Mouse (Mus musculus) MEL (cell line): ENCODE results near the gene Ctu2. TPM values are rescaled to one million over a fixed set of nuclear protein-coding genes. Genes with fewer than 3 reads are reported as not detected.

Source experiments
- DNase-seq: peaks from one replicate; pipeline ENCODE4 v3.0.0; 2011; ENCODE audit warnings: low read depth, low spot score
- H3K27ac ChIP-seq: 2 replicates; pipeline ENCODE4 v1.5.1; 2012; ENCODE audit warnings: low read depth, mild to moderate bottlenecking, control low read depth, low read length, moderate library complexity; ENCODE audit not compliant: control insufficient read depth
- H3K27me3 ChIP-seq, 2 experiments: fragments of 150-350 bp in 1 of 2; sonication (generic) in 1 of 2; 2 replicates each; pipeline ENCODE4 v1.6.1; 2012; ENCODE audit warnings: low read length in 2 of 2, mild to moderate bottlenecking in 2 of 2, improper control_type of control experiment in 1 of 2, moderate library complexity in 1 of 2; ENCODE audit not compliant: insufficient read depth in 2 of 2, control insufficient read depth in 1 of 2
- H3K36me3 ChIP-seq, 2 experiments: 2 replicates each; pipeline ENCODE4 v1.6.1; 2012 to 2014; ENCODE audit warnings: low read length in 2 of 2, improper control_type of control experiment in 1 of 2, inconsistent platforms in 1 of 2, mild to moderate bottlenecking in 1 of 2; ENCODE audit not compliant: insufficient read depth in 2 of 2, control insufficient read depth in 1 of 2
- H3K4me1 ChIP-seq, 2 experiments: fragments of 150-350 bp in 1 of 2; sonication (generic) in 1 of 2; 2 replicates each; pipeline ENCODE4 v1.6.1; 2012; ENCODE audit warnings: low read length in 2 of 2, improper control_type of control experiment in 1 of 2, mild to moderate bottlenecking in 1 of 2; ENCODE audit not compliant: insufficient read depth in 2 of 2, control insufficient read depth in 1 of 2
- H3K4me3 ChIP-seq, 2 experiments: fragments of 150-350 bp in 1 of 2; sonication (generic) in 1 of 2; 2 replicates each; pipeline ENCODE4 v1.5.1; 2012; ENCODE audit warnings: low read depth in 2 of 2, low read length in 2 of 2, mild to moderate bottlenecking in 2 of 2, moderate library complexity in 2 of 2, control low read depth in 1 of 2, improper control_type of control experiment in 1 of 2; ENCODE audit not compliant: control insufficient read depth in 1 of 2, insufficient read depth in 1 of 2
- H3K79me2 ChIP-seq: 2 replicates; pipeline ENCODE4 v1.6.1; 2012; ENCODE audit warnings: mild to moderate bottlenecking, low read length, moderate library complexity; ENCODE audit not compliant: control insufficient read depth, poor library complexity, insufficient read depth
- H3K9ac ChIP-seq: 2 replicates; pipeline ENCODE4 v1.6.1; 2012; ENCODE audit warnings: low read depth, mild to moderate bottlenecking, control low read depth, low read length, moderate library complexity; ENCODE audit not compliant: control insufficient read depth, poor library complexity, severe bottlenecking
- H3K9me3 ChIP-seq: fragments of 150-350 bp; sonication (generic); replicated peaks from 2 replicates; pipeline ENCODE4 v1.6.1; 2012; ENCODE audit warnings: mild to moderate bottlenecking, low read length, improper control_type of control experiment, moderate library complexity; ENCODE audit not compliant: insufficient read depth
- CHD2 ChIP-seq: IDR thresholded peaks from 2 replicates; pipeline ENCODE4 v1.6.1; 2011; ENCODE audit warnings: low read length, improper control_type of control experiment
- EP300 ChIP-seq, 2 experiments: IDR thresholded peaks; 2 replicates each; pipeline ENCODE4 v1.6.1; 2011; ENCODE audit warnings: improper control_type of control experiment in 2 of 2, low read length in 2 of 2, low read depth in 1 of 2, mild to moderate bottlenecking in 1 of 2
- ETS1 ChIP-seq: IDR thresholded peaks from 2 replicates; pipeline ENCODE4 v1.6.1; 2012; ENCODE audit warnings: low read depth, mild to moderate bottlenecking, inconsistent platforms, low read length, improper control_type of control experiment, moderate library complexity
- GABPA ChIP-seq: IDR thresholded peaks from 2 replicates; pipeline ENCODE4 v1.6.1; 2012; ENCODE audit warnings: low read depth, mild to moderate bottlenecking, inconsistent platforms, low read length, improper control_type of control experiment, moderate library complexity
- GATA1 ChIP-seq: IDR thresholded peaks from 2 replicates; pipeline ENCODE4 v1.6.1; 2011; ENCODE audit warnings: low read depth, low read length, improper control_type of control experiment
- HCFC1 ChIP-seq: IDR thresholded peaks from 2 replicates; pipeline ENCODE4 v1.6.1; 2012; ENCODE audit warnings: low read depth, mild to moderate bottlenecking, inconsistent platforms, low read length, improper control_type of control experiment, moderate library complexity
- MYB ChIP-seq: IDR thresholded peaks from 2 replicates; pipeline ENCODE4 v1.6.1; 2011; ENCODE audit warnings: mild to moderate bottlenecking, low read depth, low read length, improper control_type of control experiment
- NELFE ChIP-seq: IDR thresholded peaks from 2 replicates; pipeline ENCODE4 v1.6.1; 2011; ENCODE audit warnings: low read depth, low read length, improper control_type of control experiment
- POLR2AphosphoS5 ChIP-seq: IDR thresholded peaks from 2 replicates; pipeline ENCODE4 v1.6.1; 2012; ENCODE audit warnings: low read depth, borderline replicate concordance, mild to moderate bottlenecking, inconsistent platforms, low read length, moderate library complexity, mixed read lengths
- RAD21 ChIP-seq: IDR thresholded peaks from 2 replicates; pipeline ENCODE4 v1.6.1; 2011; ENCODE audit warnings: mild to moderate bottlenecking, low read depth, low read length, improper control_type of control experiment
- RCOR1 ChIP-seq: IDR thresholded peaks from 2 replicates; pipeline ENCODE4 v1.6.1; 2012; ENCODE audit warnings: low read depth, mild to moderate bottlenecking, inconsistent platforms, low read length, improper control_type of control experiment
- SIN3A ChIP-seq: IDR thresholded peaks from 2 replicates; pipeline ENCODE4 v1.6.1; 2012; ENCODE audit warnings: low read length, improper control_type of control experiment, inconsistent platforms
- TAL1 ChIP-seq: IDR thresholded peaks from 2 replicates; pipeline ENCODE4 v1.6.1; 2012; ENCODE audit warnings: mild to moderate bottlenecking, inconsistent platforms, low read length, moderate library complexity, mixed read lengths
- ZC3H11A ChIP-seq: IDR thresholded peaks from 2 replicates; pipeline ENCODE4 v1.6.1; 2012; ENCODE audit warnings: low read depth, mild to moderate bottlenecking, inconsistent platforms, low read length, improper control_type of control experiment
- ZKSCAN1 ChIP-seq: IDR thresholded peaks from 2 replicates; pipeline ENCODE4 v1.6.1; 2012; ENCODE audit warnings: low read depth, mild to moderate bottlenecking, inconsistent platforms, low read length, improper control_type of control experiment, moderate library complexity
- ZMIZ1 ChIP-seq: IDR thresholded peaks from 2 replicates; pipeline ENCODE4 v1.6.1; 2012; ENCODE audit warnings: low read depth, mild to moderate bottlenecking, inconsistent platforms, low read length, improper control_type of control experiment, moderate library complexity
- ZNF384 ChIP-seq: IDR thresholded peaks from 2 replicates; pipeline ENCODE4 v1.6.1; 2012; ENCODE audit warnings: low read depth, mild to moderate bottlenecking, inconsistent platforms, low read length, improper control_type of control experiment
- polyA plus RNA-seq, 2 experiments: library from polyadenylated mRNA; stranded (reverse) in 1 of 2; unstranded in 1 of 2; fragments of >175 nt in 1 of 2; fragments of >200 nt in 1 of 2; gene quantifications; 2 replicates each; pipeline versions ENCODE4 v1.2.1 to v1.2.4; 2012; ENCODE audit warnings: low replicate concordance in 2 of 2, low read depth in 1 of 2; ENCODE audit not compliant: insufficient read length in 2 of 2, insufficient read depth in 1 of 2, missing spikeins in 1 of 2
- total RNA-seq: library from RNA; depleted of rRNA; stranded (reverse); fragments of 300-350 nt; gene quantifications from 2 replicates; pipeline ENCODE4 v1.2.3, GENCODE M21; 2012

Gene Ctu2
- total and polyA plus RNA-seq, 3 experiments, result 44.0 to 57.4 TPM; not detected in 1

DNA sequence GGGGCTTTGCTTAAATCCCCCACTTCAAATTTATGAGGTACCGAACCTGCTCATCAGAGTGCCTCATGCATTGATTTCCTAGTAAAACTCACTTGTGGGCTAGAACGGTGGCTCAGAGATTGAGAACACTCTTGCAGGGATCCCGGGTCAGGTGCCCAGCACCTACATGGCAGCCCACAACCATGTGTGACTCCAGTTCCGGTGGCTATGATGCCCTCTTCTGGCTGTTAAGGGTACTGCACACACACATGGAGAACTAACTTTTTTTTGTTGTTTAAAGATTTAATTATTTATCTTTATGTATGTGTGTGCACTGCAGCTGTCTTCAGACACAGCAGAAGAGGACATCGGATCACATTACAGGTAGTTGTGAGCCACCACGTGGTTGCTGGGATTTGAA, 40.6 kb upstream of the Ctu2 start (continued):
- no peak for TF ChIP-seq GATA1

DNA sequence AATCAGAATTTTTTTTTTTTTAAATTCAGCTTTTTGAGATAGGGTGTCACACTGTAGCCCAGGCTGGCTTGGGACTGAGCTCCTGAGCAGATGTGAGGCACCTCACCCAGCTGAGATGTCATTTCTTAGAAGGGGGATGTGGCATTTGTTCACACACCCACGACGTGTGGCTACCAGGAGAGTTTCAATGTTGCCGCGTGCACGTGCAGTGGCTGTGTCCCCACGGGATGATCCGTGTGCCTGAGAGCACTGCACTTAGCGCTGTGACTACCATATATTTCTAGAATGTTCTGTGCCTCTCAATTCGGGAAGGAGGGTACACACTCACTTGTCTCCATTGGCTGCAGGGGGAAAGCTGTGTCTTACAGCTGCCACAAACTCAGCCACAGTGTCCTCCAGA, 39.8 kb upstream of the Ctu2 start:
- no peak for TF ChIP-seq NELFE
- no peak for TF ChIP-seq RCOR1
- TF ChIP-seq MYB, result no peak
- Histone ChIP-seq H3K4me1 (peaks cover 3 to 4% of the 10 kb centered on the region in 2 experiments; a peak in 2 of 4 replicates), H3K9me3 (no peaks in the 10 kb centered on the region), H3K27ac (no peak overlapping the region), H3K4me3 (no peak overlapping the region), H3K27me3 (no peaks in the 10 kb centered on the region), H3K36me3 (peaks cover 0 to 4% of the 10 kb centered on the region in 2 experiments; a peak in 2 of 4 replicates), H3K9ac (no peak overlapping the region), H3K79me2 (peaks cover 16% of the 10 kb centered on the region)
- no peak for DNase-seq

DNA sequence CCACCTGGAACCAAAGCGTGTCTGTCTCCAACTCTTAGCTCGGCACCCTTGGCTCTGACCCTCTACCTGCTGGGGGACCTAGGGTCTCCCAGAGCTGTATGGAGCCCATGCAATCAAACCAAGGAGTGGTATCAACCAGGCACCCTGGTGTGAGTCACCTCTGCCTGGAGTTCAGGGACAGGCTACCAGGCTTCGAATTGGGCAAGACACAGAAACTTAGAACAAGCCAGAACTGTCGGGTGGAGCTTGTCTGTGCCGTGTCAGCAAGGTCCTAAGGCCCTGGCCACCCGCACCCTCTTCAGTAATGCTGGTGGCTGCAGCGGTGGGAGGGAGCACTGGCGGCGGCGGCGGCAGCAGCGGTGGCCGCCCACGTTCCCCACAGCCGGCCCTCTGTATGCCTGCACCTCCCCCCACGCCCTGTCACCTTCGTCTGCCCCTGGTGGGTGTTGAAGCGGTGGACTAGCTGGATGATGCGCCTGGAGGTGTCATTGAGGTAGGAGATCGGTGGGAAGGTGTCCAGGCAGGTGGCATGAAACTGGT, 39.3 kb upstream of the Ctu2 start:
- no peak overlapping the region for H3K27ac ChIP-seq
- H3K4me3 ChIP-seq, result no peak overlapping the region
- H3K36me3 ChIP-seq, result no peaks in the 10 kb centered on the region
- TF ChIP-seq TAL1, result no peak
- no peak for TF ChIP-seq CHD2
- TF ChIP-seq ZC3H11A, result no peak
- no peak for DNase-seq
- H3K27me3 ChIP-seq, result no peaks in the 10 kb centered on the region
- no peaks in the 10 kb centered on the region; a peak in 1 of 4 replicates for H3K4me1 ChIP-seq
- peaks cover 11% of the 10 kb centered on the region for H3K79me2 ChIP-seq
- no peak overlapping the region for H3K9ac ChIP-seq
- no peaks in the 10 kb centered on the region for H3K9me3 ChIP-seq

DNA sequence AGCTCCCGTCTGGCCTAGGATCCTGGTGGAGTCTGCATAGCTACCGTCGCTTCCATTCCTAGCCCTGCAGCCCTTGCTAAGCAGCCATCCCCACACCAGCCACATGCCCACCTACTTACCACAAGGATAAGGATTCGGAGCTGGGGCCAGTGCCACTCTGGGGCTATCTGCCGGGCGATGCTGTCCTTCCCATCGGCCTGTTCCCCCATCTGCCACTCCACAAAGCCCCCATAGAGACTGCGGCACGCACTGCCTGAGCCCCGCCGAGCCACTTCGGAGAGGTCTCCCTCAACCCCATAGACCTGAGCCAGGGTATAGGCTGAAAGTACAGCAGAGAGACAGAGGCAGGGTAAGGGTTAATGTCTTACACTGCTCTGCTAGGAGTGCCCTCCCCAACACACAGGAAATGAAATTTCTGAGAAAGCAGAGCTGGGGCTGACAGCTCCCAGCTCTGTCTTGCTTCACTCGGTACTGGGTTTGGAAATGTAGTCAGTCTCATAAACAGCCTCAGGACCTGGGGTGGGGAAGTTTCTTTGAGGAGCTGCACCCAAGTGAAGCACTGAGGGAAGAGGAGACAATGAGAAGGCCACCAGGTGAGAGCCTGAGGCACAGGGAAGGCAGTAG, 38.1 kb upstream of the Ctu2 start:
- no peak overlapping the region for H3K4me3 ChIP-seq
- DNase-seq, result no peak
- no peak overlapping the region for H3K9ac ChIP-seq
- H3K79me2 ChIP-seq, result no peaks in the 10 kb centered on the region
- no peaks in the 10 kb centered on the region for H3K36me3 ChIP-seq
- H3K27me3 ChIP-seq, result no peaks in the 10 kb centered on the region
- no peak overlapping the region for H3K27ac ChIP-seq
- no peaks in the 10 kb centered on the region for H3K9me3 ChIP-seq
- H3K4me1 ChIP-seq, result peaks cover 0 to 3% of the 10 kb centered on the region in 2 experiments; a peak in 1 of 4 replicates
- no peak for TF ChIP-seq EP300 (IDR thresholded peaks at IDR 0.05; ENCODE audit: low read depth in 1 of 2, low read length in 2 of 2)
- no peak for TF ChIP-seq GABPA
- TF ChIP-seq HCFC1, result no peak
- TF ChIP-seq ZNF384, result no peak
- no peak for TF ChIP-seq NELFE
- no peak for TF ChIP-seq SIN3A
- no peak for TF ChIP-seq ETS1
- TF ChIP-seq RAD21, result no peak
- TF ChIP-seq ZMIZ1, result no peak
- TF ChIP-seq ZKSCAN1, result no peak
- no peak for TF ChIP-seq POLR2AphosphoS5
